Mouse (Mus musculus): ENCODE measurements around the gene Slc39a7. TPM values are rescaled to one million over a fixed set of nuclear protein-coding genes. Genes with fewer than 3 reads are reported as not detected.

Slc39a7 gene
- polyA plus RNA-seq, 1 experiment from 2014 or later, result 53.2 TPM

GRCm38 (mm10) chr17:34029890-34030595, 1.4 kb downstream of the Slc39a7 start:
- H3K27ac ChIP-seq (replicated peaks in 1 of 2; ENCODE audit: control insufficient read depth in 1 of 2, insufficient read depth in 1 of 2, low read depth in 2 of 2, low read length in 2 of 2), result 0 out of 4 replicates have a peak overlapping the region, but pooled peaks of 1 of the 2 experiments have one; percentile 94

GRCm38 (mm10) chr17:34029150-34029889, 2.2 kb downstream of the Slc39a7 start:
- Histone ChIP-seq H3K27ac (replicated peaks in 1 of 2; ENCODE audit: control insufficient read depth in 1 of 2, insufficient read depth in 1 of 2, low read depth in 2 of 2, low read length in 2 of 2) (no peak overlapping the region), H3K36me3 (ENCODE audit: control insufficient read depth, insufficient read depth, low read length) (peaks cover 34% of the 10 kb centered on the region), H3K4me1 (ENCODE audit: control insufficient read depth in 2 of 2, insufficient read depth in 2 of 2, low read length in 2 of 2) (peaks cover 27 to 54% of the 10 kb centered on the region in 2 experiments), H3K9me3 (ENCODE audit: control insufficient read depth, low read length) (no peaks in the 10 kb centered on the region), H3K9ac (ENCODE audit: low read length) (peak overlapping the region; percentile 92; the same call in 1 of the 2 replicates), H3K4me2 (ENCODE audit: low read length) (peak overlapping the region; percentile 81), H3K4me3 (ENCODE audit: control insufficient read depth in 1 of 2, insufficient read depth in 1 of 2, low read depth in 1 of 2, low read length in 2 of 2) (peak overlapping the region in 1 of 2 experiments; percentile 78; a peak in 1 of 4 replicates), H3K27me3 (ENCODE audit: control insufficient read depth, insufficient read depth, low read length) (no peaks in the 10 kb centered on the region)
- WGBS, result 86% methylated on average over 18 of the region's 18 CpGs
- ATAC-seq (ENCODE audit: insufficient number of reproducible peaks, insufficient read depth, low FRiP score, low read depth), result no peak

More at GRCm38 (mm10) chr17:34029890-34030595, 1.4 kb downstream of the Slc39a7 start:
- 79% methylated on average over 21 of the region's 21 CpGs for WGBS
- Histone ChIP-seq H3K4me2 (ENCODE audit: low read length) (peak overlapping the region; percentile 81), H3K4me1 (ENCODE audit: control insufficient read depth in 2 of 2, insufficient read depth in 2 of 2, low read length in 2 of 2) (peaks cover 27 to 54% of the 10 kb centered on the region in 2 experiments), H3K27me3 (ENCODE audit: control insufficient read depth, insufficient read depth, low read length) (no peaks in the 10 kb centered on the region), H3K36me3 (ENCODE audit: control insufficient read depth, insufficient read depth, low read length) (peaks cover 39% of the 10 kb centered on the region), H3K9me3 (ENCODE audit: control insufficient read depth, low read length) (no peaks in the 10 kb centered on the region), H3K9ac (ENCODE audit: low read length) (peak overlapping the region; percentile 92), H3K4me3 (ENCODE audit: control insufficient read depth in 1 of 2, insufficient read depth in 1 of 2, low read depth in 1 of 2, low read length in 2 of 2) (peak overlapping the region; percentile 78 to 90)
- no peak for ATAC-seq (ENCODE audit: insufficient number of reproducible peaks, insufficient read depth, low FRiP score, low read depth)

- no peak for ATAC-seq (ENCODE audit: insufficient number of reproducible peaks, insufficient read depth, low FRiP score, low read depth)
Observed at GRCm38 (mm10) chr17:34028501-34029149, 2.9 kb downstream of the Slc39a7 start.

GRCm38 (mm10) chr17:34027656-34028223, 3.7 kb downstream of the Slc39a7 start, which contains the start of gene H2-Ke6:
H2-Ke6 (minus strand) TSS chr17:34028060.
- Histone ChIP-seq H3K4me1 (ENCODE audit: control insufficient read depth in 2 of 2, insufficient read depth in 2 of 2, low read length in 2 of 2) (peaks cover 26 to 55% of the 10 kb centered on the region in 2 experiments), H3K4me3 (ENCODE audit: control insufficient read depth in 1 of 2, insufficient read depth in 1 of 2, low read depth in 1 of 2, low read length in 2 of 2) (peak within 1 kb of the TSS; percentile 69 to 70), H3K36me3 (ENCODE audit: control insufficient read depth, insufficient read depth, low read length) (peaks cover 28% of the 10 kb centered on the region), H3K4me2 (ENCODE audit: low read length) (peak within 1 kb of the TSS; percentile 94), H3K9me3 (ENCODE audit: control insufficient read depth, low read length) (no peaks in the 10 kb centered on the region), H3K27me3 (ENCODE audit: control insufficient read depth, insufficient read depth, low read length) (no peaks in the 10 kb centered on the region), H3K27ac (replicated peaks in 1 of 2; ENCODE audit: control insufficient read depth in 1 of 2, insufficient read depth in 1 of 2, low read depth in 2 of 2, low read length in 2 of 2) (peak within 1 kb of the TSS; percentile 34 to 82), H3K9ac (ENCODE audit: low read length) (peak within 1 kb of the TSS; percentile 82)
- WGBS, result under 1% methylated on average over 46 of the region's 49 CpGs
- peak; percentile 73 for ATAC-seq (ENCODE audit: insufficient number of reproducible peaks, insufficient read depth, low FRiP score, low read depth)

More at GRCm38 (mm10) chr17:34028501-34029149, 2.9 kb downstream of the Slc39a7 start:
- peaks cover 27% of the 10 kb centered on the region for H3K36me3 ChIP-seq (ENCODE audit: control insufficient read depth, insufficient read depth, low read length)
- H3K4me1 ChIP-seq (ENCODE audit: control insufficient read depth in 2 of 2, insufficient read depth in 2 of 2, low read length in 2 of 2), result peaks cover 27 to 54% of the 10 kb centered on the region in 2 experiments
- H3K27ac ChIP-seq (replicated peaks in 1 of 2; ENCODE audit: control insufficient read depth in 1 of 2, insufficient read depth in 1 of 2, low read depth in 2 of 2, low read length in 2 of 2), result peak overlapping the region in 1 of 2 experiments; percentile 82; a peak in 1 of 4 replicates
- H3K4me3 ChIP-seq (ENCODE audit: control insufficient read depth in 1 of 2, insufficient read depth in 1 of 2, low read depth in 1 of 2, low read length in 2 of 2), result no peak overlapping the region; a peak in 1 of 4 replicates
- H3K4me2 ChIP-seq (ENCODE audit: low read length), result peak overlapping the region; percentile 94; the same call in 1 of the 2 replicates
- H3K27me3 ChIP-seq (ENCODE audit: control insufficient read depth, insufficient read depth, low read length), result no peaks in the 10 kb centered on the region
- no peak overlapping the region for H3K9ac ChIP-seq (ENCODE audit: low read length)
- no peaks in the 10 kb centered on the region for H3K9me3 ChIP-seq (ENCODE audit: control insufficient read depth, low read length)
- WGBS, result 74% methylated on average over 17 of the region's 17 CpGs

- peak overlapping the region; percentile 34 to 82 for H3K27ac ChIP-seq (replicated peaks in 1 of 2; ENCODE audit: control insufficient read depth in 1 of 2, insufficient read depth in 1 of 2, low read depth in 2 of 2, low read length in 2 of 2)
- peaks cover 33% of the 10 kb centered on the region for H3K36me3 ChIP-seq (ENCODE audit: control insufficient read depth, insufficient read depth, low read length)
- WGBS, result 11% methylated on average over 30 of the region's 36 CpGs
- H3K4me1 ChIP-seq (ENCODE audit: control insufficient read depth in 2 of 2, insufficient read depth in 2 of 2, low read length in 2 of 2), result peaks cover 23 to 52% of the 10 kb centered on the region in 2 experiments
- peak overlapping the region; percentile 69 to 70 for H3K4me3 ChIP-seq (ENCODE audit: control insufficient read depth in 1 of 2, insufficient read depth in 1 of 2, low read depth in 1 of 2, low read length in 2 of 2)
- H3K9me3 ChIP-seq (ENCODE audit: control insufficient read depth, low read length), result no peaks in the 10 kb centered on the region
- no peak for ATAC-seq (ENCODE audit: insufficient number of reproducible peaks, insufficient read depth, low FRiP score, low read depth)
- no peaks in the 10 kb centered on the region for H3K27me3 ChIP-seq (ENCODE audit: control insufficient read depth, insufficient read depth, low read length)
- peak overlapping the region; percentile 82 for H3K9ac ChIP-seq (ENCODE audit: low read length)
- peak overlapping the region; percentile 94 for H3K4me2 ChIP-seq (ENCODE audit: low read length)
Observed at GRCm38 (mm10) chr17:34026917-34027655, 4.4 kb downstream of the Slc39a7 start.

- Histone ChIP-seq H3K4me2 (ENCODE audit: low read length) (peak overlapping the region; percentile 94; the same call in 1 of the 2 replicates), H3K4me3 (ENCODE audit: control insufficient read depth in 1 of 2, insufficient read depth in 1 of 2, low read depth in 1 of 2, low read length in 2 of 2) (no peak overlapping the region), H3K36me3 (ENCODE audit: control insufficient read depth, insufficient read depth, low read length) (peaks cover 41% of the 10 kb centered on the region), H3K27me3 (ENCODE audit: control insufficient read depth, insufficient read depth, low read length) (no peaks in the 10 kb centered on the region), H3K27ac (replicated peaks in 1 of 2; ENCODE audit: control insufficient read depth in 1 of 2, insufficient read depth in 1 of 2, low read depth in 2 of 2, low read length in 2 of 2) (no peak overlapping the region), H3K4me1 (ENCODE audit: control insufficient read depth in 2 of 2, insufficient read depth in 2 of 2, low read length in 2 of 2) (peaks cover 23 to 52% of the 10 kb centered on the region in 2 experiments), H3K9ac (ENCODE audit: low read length) (no peak overlapping the region), H3K9me3 (ENCODE audit: control insufficient read depth, low read length) (no peaks in the 10 kb centered on the region)
- no peak for ATAC-seq (ENCODE audit: insufficient number of reproducible peaks, insufficient read depth, low FRiP score, low read depth)
- 44% methylated on average over 2 of the region's 2 CpGs for WGBS
Observed at GRCm38 (mm10) chr17:34026221-34026620, 5.3 kb downstream of the Slc39a7 start.

Measured in heart, embryonic 14.5 days (tissue).